Mouse (Mus musculus) adrenal gland, postnatal 4 days (tissue): ENCODE data around the gene B230217C12Rik. TPM values are rescaled to one million over a fixed set of nuclear protein-coding genes. Genes with fewer than 3 reads are reported as not detected.
"Not testable (repeated sequence)": the region's sequence is repeated elsewhere in the genome, so short reads cannot be mapped to it uniquely, and the experiment has no call there.

Source experiments
- DNase-seq, 2 experiments: peaks; one replicate each; pipeline ENCODE4 v3.0.0; 2021 to 2022; ENCODE audit warnings: low spot score in 2 of 2, mixed read lengths in 2 of 2
- total RNA-seq, 2 experiments: library from RNA; stranded (reverse); gene quantifications; 2 replicates each; pipeline ENCODE4 v1.2.3; 2021

Gene B230217C12Rik
- total RNA-seq, 2 experiments from 2014 or later, result 6.6 to 6.7 TPM

GRCm38 (mm10) chr11:97824895-97825294 is 15.7 kb upstream of the B230217C12Rik start:
- no peak for DNase-seq

DNA sequence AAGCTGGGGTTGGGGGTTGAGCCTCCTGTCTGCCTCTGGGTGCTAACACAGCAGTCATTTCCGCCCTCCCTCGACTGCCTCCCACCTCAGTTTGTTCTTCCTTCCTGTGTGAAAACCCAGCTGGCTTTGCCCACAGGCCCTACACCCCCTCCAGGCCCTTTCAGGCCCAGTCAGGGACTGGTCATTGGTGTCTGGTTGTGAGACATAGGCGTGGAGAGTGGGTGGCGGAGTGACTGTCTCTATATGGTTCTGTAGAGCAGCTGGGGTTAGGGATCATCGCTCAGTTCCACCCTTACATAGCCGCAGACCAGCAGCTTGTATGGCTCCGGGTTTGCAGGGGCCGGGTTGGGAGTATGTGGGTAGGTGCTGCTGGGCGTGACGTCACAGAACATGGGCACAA is 15.3 kb upstream of the B230217C12Rik start:
- no peak for DNase-seq

DNA sequence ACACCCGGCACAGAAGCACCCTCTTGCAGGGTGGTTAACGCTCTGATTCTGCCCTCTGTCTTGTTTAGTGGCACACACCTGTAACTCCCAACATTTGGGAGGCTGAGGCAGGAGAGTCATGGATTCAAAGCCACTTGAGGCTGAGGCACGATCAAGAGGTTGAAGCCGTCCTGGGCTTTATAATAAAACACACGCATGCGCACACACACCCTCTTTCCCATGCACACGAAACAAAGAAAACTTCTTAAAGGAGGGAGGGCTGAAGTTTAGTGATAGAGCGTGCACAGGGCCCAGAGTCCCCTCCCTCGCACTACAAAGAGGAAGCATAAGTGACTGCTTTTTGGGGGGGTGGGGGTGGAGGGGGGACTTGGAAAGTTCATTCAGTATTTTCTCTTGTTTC is 14.6 kb upstream of the B230217C12Rik start:
- no peak for DNase-seq

GRCm38 (mm10) chr11:97826414-97826813 is 14.2 kb upstream of the B230217C12Rik start:
- no peak for DNase-seq

DNA sequence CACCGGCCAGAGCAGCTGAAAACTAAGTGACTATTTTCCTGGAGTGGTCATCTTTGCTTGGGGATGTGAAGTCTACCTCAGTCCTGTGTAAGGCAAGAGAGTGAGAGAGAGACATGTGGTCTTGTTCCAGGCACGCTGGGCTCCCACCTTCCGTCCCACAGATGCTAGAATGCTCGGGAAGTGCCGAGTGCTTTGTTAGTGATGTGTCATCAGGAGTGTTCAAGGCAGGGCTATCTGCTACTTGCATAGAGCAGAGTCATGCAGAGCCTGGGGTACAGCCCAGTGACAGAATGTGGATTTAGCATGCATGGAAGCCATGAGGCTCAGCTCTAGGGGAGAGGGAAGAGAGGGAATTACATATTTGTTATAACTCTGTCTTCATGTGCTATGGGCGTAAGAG is 12.9 kb upstream of the B230217C12Rik start:
- no peak for DNase-seq

DNA sequence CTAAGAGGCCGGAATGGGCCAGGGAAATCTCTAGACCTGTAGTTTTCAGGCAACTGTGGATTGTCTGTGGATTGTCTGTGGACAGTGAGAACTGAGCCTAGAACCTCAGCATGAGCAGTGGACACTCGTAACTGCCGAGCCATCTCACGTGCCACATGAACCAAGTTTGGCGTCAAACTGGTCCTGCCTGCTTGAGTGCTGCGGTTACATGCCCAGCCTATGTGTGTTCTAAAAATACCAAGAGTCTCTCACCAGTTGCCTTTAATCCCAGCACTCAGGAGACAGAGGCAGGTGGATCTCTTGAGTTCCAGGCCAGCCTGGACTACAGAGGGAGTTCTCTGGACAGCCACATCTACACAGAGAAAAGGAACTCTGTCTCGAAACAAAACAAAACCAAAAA is 11.2 kb upstream of the B230217C12Rik start:
- DNase-seq, result no peak

DNA sequence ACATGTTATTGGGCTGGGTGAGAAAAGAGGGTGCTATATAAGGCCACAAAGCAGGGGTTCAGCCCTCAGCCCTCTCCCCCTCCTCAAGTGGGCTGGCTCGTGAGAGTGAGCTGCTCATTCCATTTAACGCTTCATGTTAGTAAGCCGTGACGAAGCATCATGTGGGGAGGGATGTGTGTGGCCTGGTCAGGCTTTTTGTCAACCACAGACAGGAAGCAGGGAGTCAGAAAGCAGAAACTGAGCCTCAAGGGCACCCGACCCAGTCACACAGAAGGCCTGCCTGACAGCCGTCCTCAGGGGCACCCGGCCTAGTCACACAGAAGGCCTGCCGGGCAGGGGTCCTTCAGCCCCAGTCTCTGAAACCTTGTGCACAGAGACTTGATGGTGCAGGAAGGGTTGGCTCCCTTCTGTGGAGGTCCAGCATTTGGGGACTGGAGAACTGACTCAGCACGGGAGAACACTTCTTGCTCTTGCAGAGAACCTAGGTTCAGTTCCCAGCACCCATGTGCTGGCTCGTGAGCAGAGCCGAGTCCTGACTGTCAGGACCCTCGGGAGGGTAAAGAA is 10.6 kb upstream of the B230217C12Rik start:
- peak in 1 of 2 experiments; percentile 1 for DNase-seq

DNA sequence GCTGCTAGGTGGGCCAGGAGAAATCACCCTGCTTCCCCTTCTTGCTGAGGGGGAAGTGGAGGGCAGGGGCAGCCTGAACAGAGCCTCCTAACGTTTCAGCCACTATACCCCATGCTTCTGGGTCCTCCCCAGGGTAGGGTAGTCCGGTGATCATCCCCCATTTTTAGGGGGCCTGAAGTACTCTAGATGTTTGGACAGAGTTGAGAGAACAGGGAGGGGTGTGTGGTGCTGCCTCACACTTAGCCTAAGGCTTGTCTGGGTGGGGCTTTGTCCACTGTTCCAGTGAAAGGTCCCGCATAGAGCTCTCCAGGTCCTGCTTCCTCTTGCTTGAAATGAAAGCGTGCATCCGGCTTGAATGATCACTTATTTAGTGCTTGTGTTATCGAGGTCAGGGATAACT is 10.1 kb upstream of the B230217C12Rik start:
- no peak for DNase-seq

- no peak for DNase-seq
Observed at GRCm38 (mm10) chr11:97832001-97832400, 8.6 kb upstream of the B230217C12Rik start.

DNA sequence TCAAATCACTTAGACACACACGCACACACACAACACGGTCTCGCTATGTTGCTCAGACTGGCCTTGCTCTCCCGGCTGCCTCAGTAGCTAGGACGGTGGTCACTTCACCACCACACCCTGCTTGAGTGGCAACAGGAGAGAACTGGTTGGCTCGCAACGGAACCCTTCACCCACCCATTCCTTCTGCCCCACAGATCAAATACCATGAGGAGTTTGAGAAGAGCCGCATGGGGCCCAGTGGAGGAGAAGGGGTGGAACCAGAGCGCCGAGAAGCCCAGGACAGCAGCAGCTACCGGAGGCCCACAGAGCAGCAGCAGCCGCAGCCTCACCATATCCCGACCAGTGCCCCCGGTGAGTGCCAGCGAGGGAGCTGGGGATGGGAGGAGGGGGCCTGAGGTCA is 7.2 kb upstream of the B230217C12Rik start:
- DNase-seq, result no peak

GRCm38 (mm10) chr11:97836541-97836940 is 4.0 kb upstream of the B230217C12Rik start:
- DNase-seq, result no peak

- DNase-seq, result not testable (repeated sequence)
Observed at GRCm38 (mm10) chr11:97837051-97837450, 3.5 kb upstream of the B230217C12Rik start.

GRCm38 (mm10) chr11:97837641-97838149 is 2.9 kb upstream of the B230217C12Rik start:
- DNase-seq, result no peak

- no peak for DNase-seq
Observed at GRCm38 (mm10) chr11:97838779-97839440, 1.7 kb upstream of the B230217C12Rik start.

- no peak for DNase-seq
Observed at GRCm38 (mm10) chr11:97839441-97840134, 992 bp upstream of the B230217C12Rik start.

- DNase-seq, result no peak
Observed at GRCm38 (mm10) chr11:97840135-97840490, 467 bp upstream of the B230217C12Rik start.

- DNase-seq, result no peak
Observed at GRCm38 (mm10) chr11:97840991-97841661, 546 bp downstream of the B230217C12Rik start.

GRCm38 (mm10) chr11:97842001-97842400 is 1.4 kb downstream of the B230217C12Rik start:
- no peak for DNase-seq

- no peak for DNase-seq
Observed at GRCm38 (mm10) chr11:97850367-97850766, 9.8 kb downstream of the B230217C12Rik start.

- no peak for DNase-seq
Observed at GRCm38 (mm10) chr11:97851601-97852000, 11.0 kb downstream of the B230217C12Rik start.

- no peak for DNase-seq
Observed at GRCm38 (mm10) chr11:97855473-97855872, 14.9 kb downstream of the B230217C12Rik start.

DNA sequence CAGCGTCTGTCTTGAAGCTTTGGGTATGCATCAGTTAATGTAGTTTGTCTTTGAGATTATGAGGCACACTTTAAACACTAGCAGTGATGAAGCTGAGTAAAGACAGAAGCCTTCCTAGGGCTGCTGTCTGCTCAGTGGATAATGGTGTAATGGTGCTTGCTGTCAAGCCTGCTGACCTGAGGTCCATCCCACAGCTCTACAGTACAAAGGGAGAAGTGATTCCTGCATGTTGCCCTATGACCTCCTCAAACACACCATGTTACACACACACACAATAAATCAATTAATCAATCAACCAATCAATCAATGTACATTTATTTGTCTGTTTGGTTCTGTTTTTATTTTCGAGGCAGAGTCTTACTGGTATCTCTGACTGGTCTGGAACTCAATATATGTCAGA is 21.6 kb downstream of the B230217C12Rik start:
- no peak for DNase-seq
